Mouse (Mus musculus) heart, embryonic 15.5 days (tissue): ENCODE results near the gene Adh6b. TPM values are rescaled to one million over a fixed set of nuclear protein-coding genes. Genes with fewer than 3 reads are reported as not detected.

ENCODE experiments used
- ATAC-seq: fragments of 200-750 bp; cut with Nextera tagmentation; replicated peaks from 2 replicates; pipeline ENCODE4 v1.8.0; 2017; ENCODE audit warnings: low read depth, moderate TSS enrichment; ENCODE audit not compliant: insufficient number of reproducible peaks, insufficient read depth, low FRiP score
- H3K27ac ChIP-seq: fragments of 300-500 bp; sonication (generic); 2 replicates; pipeline ENCODE4 v1.5.1; 2015; ENCODE audit warnings: mild to moderate bottlenecking, inconsistent platforms
- H3K27me3 ChIP-seq: fragments of 300-500 bp; sonication (generic); 2 replicates; pipeline ENCODE4 v1.6.1; 2015; ENCODE audit warnings: inconsistent platforms
- H3K36me3 ChIP-seq: fragments of 300-500 bp; sonication (generic); 2 replicates; pipeline ENCODE4 v1.6.1; 2015; ENCODE audit warnings: mild to moderate bottlenecking, inconsistent platforms
- H3K4me1 ChIP-seq: fragments of 300-500 bp; sonication (generic); replicated peaks from 2 replicates; pipeline ENCODE4 v1.6.1; 2015; ENCODE audit warnings: inconsistent platforms
- H3K4me2 ChIP-seq: fragments of 300-500 bp; sonication (generic); 2 replicates; pipeline ENCODE4 v1.6.1; 2015; ENCODE audit warnings: inconsistent platforms, mild to moderate bottlenecking, moderate library complexity
- H3K4me3 ChIP-seq: fragments of 300-500 bp; sonication (generic); 2 replicates; pipeline ENCODE4 v1.5.1; 2015; ENCODE audit warnings: mild to moderate bottlenecking, inconsistent platforms
- H3K9ac ChIP-seq: fragments of 300-500 bp; sonication (generic); 2 replicates; pipeline ENCODE4 v1.6.1; 2015; ENCODE audit warnings: mild to moderate bottlenecking, inconsistent platforms
- H3K9me3 ChIP-seq: fragments of 300-500 bp; sonication (generic); replicated peaks from 2 replicates; pipeline ENCODE4 v1.6.1; 2016; ENCODE audit warnings: inconsistent platforms
- WGBS: fragments of 180-500 bp; shearing (Covaris S2); methylation state at CpG from one replicate; pipeline ENCODE4 v1.1.7; 2015; ENCODE audit warnings: mixed read lengths; 5-methylcytosine and 5-hydroxymethylcytosine counted together
- polyA plus RNA-seq: library from polyadenylated mRNA; unstranded; fragments of >200 nt; fragmentation: Nextera tagmentation; extraction: Ambion mirVana; gene quantifications from 2 replicates; pipeline ENCODE4 v1.2.1, GENCODE M21; 2015

The Adh6b gene
- polyA plus RNA-seq = 1.9 and 2.5 TPM in 2 replicates

- H3K4me3 ChIP-seq = no peak within 1 kb of the TSS
- no peak within 1 kb of the TSS for H3K4me2 ChIP-seq
- H3K27me3 ChIP-seq = no peaks in the 10 kb centered on the region
- no peaks in the 10 kb centered on the region for H3K4me1 ChIP-seq
- ATAC-seq = no peak
- WGBS = 69% methylated on average over 14 of the region's 14 CpGs
- no peak within 1 kb of the TSS for H3K9ac ChIP-seq
- H3K27ac ChIP-seq = no peak within 1 kb of the TSS
- no peaks in the 10 kb centered on the region for H3K36me3 ChIP-seq
- no peaks in the 10 kb centered on the region for H3K9me3 ChIP-seq
These were observed at the start of gene Adh6b for GRCm38 (mm10) chr3:138341471-138341870. Gene Adh6b (plus strand): TSS chr3:138341775.

GRCm38 (mm10) chr3:138293298-138293895, 48.2 kb upstream of the Adh6b start:
- ATAC-seq = no peak
- 84% methylated on average over 7 of the region's 7 CpGs for WGBS
- H3K27ac ChIP-seq = no peak overlapping the region

GRCm38 (mm10) chr3:138300130-138300529, 41.4 kb upstream of the Adh6b start:
- peaks cover 7% of the 10 kb centered on the region for H3K4me1 ChIP-seq
- no peak overlapping the region for H3K27ac ChIP-seq
- H3K4me3 ChIP-seq = no peak overlapping the region
- no peaks in the 10 kb centered on the region for H3K36me3 ChIP-seq
- H3K9ac ChIP-seq = no peak overlapping the region
- WGBS = 89% methylated on average over 9 of the region's 9 CpGs
- H3K9me3 ChIP-seq = no peaks in the 10 kb centered on the region
- H3K4me2 ChIP-seq = no peak overlapping the region
- no peaks in the 10 kb centered on the region for H3K27me3 ChIP-seq
- no peak for ATAC-seq

More at GRCm38 (mm10) chr3:138293298-138293895, 48.2 kb upstream of the Adh6b start:
- Histone ChIP-seq H3K4me1 (no peaks in the 10 kb centered on the region), H3K4me2 (no peak overlapping the region), H3K9ac (no peak overlapping the region), H3K9me3 (no peaks in the 10 kb centered on the region), H3K36me3 (no peaks in the 10 kb centered on the region), H3K4me3 (no peak overlapping the region), H3K27me3 (no peaks in the 10 kb centered on the region)

- Histone ChIP-seq H3K36me3 (no peaks in the 10 kb centered on the region), H3K27ac (no peak overlapping the region), H3K9me3 (no peaks in the 10 kb centered on the region), H3K9ac (no peak overlapping the region), H3K4me2 (no peak overlapping the region), H3K4me1 (peaks cover 11% of the 10 kb centered on the region), H3K4me3 (no peak overlapping the region), H3K27me3 (no peaks in the 10 kb centered on the region)
- ATAC-seq = no peak
- WGBS = 56% methylated on average over 4 of the region's 4 CpGs
These were observed 38.9 kb upstream of the Adh6b start for GRCm38 (mm10) chr3:138302676-138303075.

DNA sequence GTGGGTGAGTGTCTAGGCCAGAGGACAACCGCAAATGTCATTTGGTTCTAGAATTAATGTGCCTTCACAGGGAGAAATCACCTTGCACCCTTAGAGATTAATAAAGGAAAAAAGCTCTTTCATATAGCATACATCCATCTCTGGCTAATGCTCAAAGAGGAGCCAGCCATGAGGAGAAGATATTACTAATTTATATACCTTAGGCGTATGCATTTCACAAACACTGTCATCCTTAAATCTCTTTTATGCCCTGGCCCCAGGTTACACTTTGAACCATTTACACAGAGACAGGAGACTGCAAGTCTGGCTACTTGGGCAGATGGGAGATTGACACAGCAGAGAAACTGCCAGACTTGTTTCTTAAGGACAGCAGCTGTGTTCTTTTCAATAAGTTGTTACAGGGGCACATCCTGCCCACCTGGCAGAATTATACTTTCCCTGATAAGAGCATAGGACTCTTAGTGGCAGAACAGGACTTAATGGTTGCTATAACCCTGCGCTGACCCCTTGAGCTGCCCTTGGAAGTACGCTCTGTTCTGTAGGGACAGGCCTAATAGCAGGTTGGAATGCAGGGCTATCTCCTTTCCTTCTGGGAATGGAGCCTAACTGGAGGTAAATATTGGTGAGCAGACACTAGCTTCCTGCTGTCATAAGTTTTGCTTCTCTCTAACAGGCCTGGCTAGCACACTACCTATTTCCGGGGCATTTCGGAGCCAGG, 37.6 kb upstream of the Adh6b start:
- no peak overlapping the region for H3K9ac ChIP-seq
- no peaks in the 10 kb centered on the region for H3K27me3 ChIP-seq
- H3K9me3 ChIP-seq = no peaks in the 10 kb centered on the region
- H3K4me3 ChIP-seq = no peak overlapping the region
- H3K4me2 ChIP-seq = no peak overlapping the region
- WGBS = 57% methylated on average over 6 of the region's 6 CpGs
- H3K4me1 ChIP-seq = peaks cover 11% of the 10 kb centered on the region
- H3K27ac ChIP-seq = peak overlapping the region; percentile 20; the same call in 1 of the 2 replicates
- no peak; the same call in 1 of the 2 replicates for ATAC-seq
- no peaks in the 10 kb centered on the region for H3K36me3 ChIP-seq

GRCm38 (mm10) chr3:138304489-138304871, 37.1 kb upstream of the Adh6b start:
- peak overlapping the region; percentile 20; the same call in 1 of the 2 replicates for H3K27ac ChIP-seq
- H3K27me3 ChIP-seq = no peaks in the 10 kb centered on the region
- H3K4me2 ChIP-seq = no peak overlapping the region
- no peak; the same call in 1 of the 2 replicates for ATAC-seq
- H3K4me3 ChIP-seq = no peak overlapping the region
- no peaks in the 10 kb centered on the region for H3K9me3 ChIP-seq
- no peak overlapping the region for H3K9ac ChIP-seq
- peaks cover 11% of the 10 kb centered on the region for H3K4me1 ChIP-seq
- H3K36me3 ChIP-seq = no peaks in the 10 kb centered on the region
- WGBS = 41% methylated on average over 4 of the region's 4 CpGs

DNA sequence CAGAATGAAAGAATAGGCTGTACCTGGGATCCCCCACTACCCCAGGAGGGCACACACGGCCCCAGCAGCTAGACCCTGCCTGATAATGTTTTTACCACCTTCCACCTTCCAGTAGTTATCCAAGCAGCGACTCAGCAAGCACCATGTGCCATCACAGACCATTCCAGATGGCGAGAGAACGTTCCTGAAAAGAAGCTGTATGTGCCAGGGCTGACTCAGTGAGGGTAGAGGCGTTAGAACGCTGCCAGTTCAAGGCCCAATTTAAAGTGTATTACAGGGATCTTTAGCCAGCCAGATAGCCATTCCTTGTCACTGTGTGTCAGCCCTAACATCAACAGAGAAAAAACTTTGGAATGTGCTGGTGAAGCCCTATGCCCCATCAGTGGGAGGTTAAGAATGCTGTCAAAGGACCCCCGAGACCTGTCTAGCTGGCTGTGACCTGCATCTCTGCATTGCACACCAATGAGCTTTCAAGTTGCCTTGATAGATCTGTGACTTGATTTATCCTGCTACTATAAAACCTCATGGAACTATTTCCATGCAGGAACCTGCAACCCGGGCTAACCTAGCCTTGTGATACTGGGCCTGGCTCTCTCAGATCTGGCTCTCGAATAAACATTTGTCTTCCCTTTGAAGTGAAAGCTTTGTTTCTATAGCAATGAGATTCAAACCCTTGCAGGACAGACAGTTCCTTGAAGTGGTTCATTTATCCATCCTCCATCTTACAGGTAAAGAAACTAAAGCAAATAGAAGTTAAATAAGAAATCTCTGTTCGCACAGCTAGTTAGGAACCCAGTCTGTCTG, 35.9 kb upstream of the Adh6b start:
- no peak overlapping the region for H3K9ac ChIP-seq
- H3K27ac ChIP-seq = no peak overlapping the region
- WGBS = 65% methylated on average over 10 of the region's 10 CpGs
- H3K27me3 ChIP-seq = no peaks in the 10 kb centered on the region
- no peak overlapping the region for H3K4me2 ChIP-seq
- no peaks in the 10 kb centered on the region for H3K36me3 ChIP-seq
- no peak overlapping the region for H3K4me3 ChIP-seq
- H3K4me1 ChIP-seq = peaks cover 11% of the 10 kb centered on the region
- H3K9me3 ChIP-seq = no peaks in the 10 kb centered on the region
- no peak for ATAC-seq

DNA sequence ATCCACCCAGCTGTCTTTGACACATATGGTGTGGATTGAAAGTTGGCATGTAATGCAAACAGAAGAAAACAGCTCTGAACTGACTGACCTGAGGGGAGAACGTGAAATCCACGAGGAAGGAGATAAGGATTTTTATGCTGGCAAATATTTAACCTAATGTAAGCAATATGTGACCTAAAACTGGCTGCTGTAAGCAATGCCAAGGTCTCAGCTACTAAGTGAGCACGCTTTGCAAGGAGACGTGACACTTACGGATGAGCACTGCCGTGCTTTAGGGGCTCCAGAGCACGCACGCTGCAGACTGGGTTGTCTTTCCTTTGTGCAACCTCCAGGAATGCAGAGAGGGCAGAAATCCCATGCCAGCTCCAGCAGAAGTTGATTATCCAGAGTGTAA, 35.3 kb upstream of the Adh6b start:
- H3K4me3 ChIP-seq = no peak overlapping the region
- no peak for ATAC-seq
- peak overlapping the region; percentile 19 for H3K4me2 ChIP-seq
- 39% methylated on average over 8 of the region's 8 CpGs for WGBS
- no peaks in the 10 kb centered on the region for H3K9me3 ChIP-seq
- H3K27ac ChIP-seq = no peak overlapping the region
- no peak overlapping the region for H3K9ac ChIP-seq
- H3K27me3 ChIP-seq = no peaks in the 10 kb centered on the region
- H3K36me3 ChIP-seq = no peaks in the 10 kb centered on the region
- H3K4me1 ChIP-seq = peaks cover 11% of the 10 kb centered on the region

GRCm38 (mm10) chr3:138309910-138310309, 31.7 kb upstream of the Adh6b start:
- Histone ChIP-seq H3K4me2 (no peak overlapping the region), H3K4me3 (no peak overlapping the region), H3K27me3 (no peaks in the 10 kb centered on the region), H3K27ac (no peak overlapping the region), H3K9ac (no peak overlapping the region), H3K36me3 (no peaks in the 10 kb centered on the region), H3K9me3 (no peaks in the 10 kb centered on the region), H3K4me1 (0 out of 2 replicates have a peak, but pooled peaks cover 4% of the 10 kb centered on the region)
- no peak for ATAC-seq
- WGBS = 84% methylated on average over 8 of the region's 8 CpGs

GRCm38 (mm10) chr3:138311015-138311414, 30.6 kb upstream of the Adh6b start:
- Histone ChIP-seq H3K4me1 (0 out of 2 replicates have a peak, but pooled peaks cover 4% of the 10 kb centered on the region), H3K27me3 (no peaks in the 10 kb centered on the region), H3K9ac (no peak overlapping the region), H3K4me3 (no peak overlapping the region), H3K4me2 (no peak overlapping the region), H3K27ac (no peak overlapping the region), H3K9me3 (no peaks in the 10 kb centered on the region), H3K36me3 (no peaks in the 10 kb centered on the region)
- 84% methylated on average over 6 of the region's 6 CpGs for WGBS
- ATAC-seq = no peak

- 74% methylated on average over 5 of the region's 5 CpGs for WGBS
- no peaks in the 10 kb centered on the region for H3K27me3 ChIP-seq
- no peak within 1 kb of the TSS for H3K27ac ChIP-seq
- no peaks in the 10 kb centered on the region for H3K9me3 ChIP-seq
- H3K9ac ChIP-seq = no peak within 1 kb of the TSS
- no peak within 1 kb of the TSS for H3K4me2 ChIP-seq
- H3K4me1 ChIP-seq = no peaks in the 10 kb centered on the region
- no peak for ATAC-seq
- no peaks in the 10 kb centered on the region for H3K36me3 ChIP-seq
- no peak within 1 kb of the TSS for H3K4me3 ChIP-seq
These were observed 28.6 kb upstream of the Adh6b start, which contains the start of gene Adh6a for GRCm38 (mm10) chr3:138312965-138313364. Gene Adh6a (plus strand): TSS chr3:138313286.
